Mouse (Mus musculus) lung, adult 2 months (tissue): ENCODE data around the gene Pigu.

Experiments used
- CTCF ChIP-seq: fragments of 200-500 bp; IDR thresholded peaks from 2 replicates; pipeline ENCODE4 v1.5.1; 2011; ENCODE audit warnings: mild to moderate bottlenecking, low read length, control low read depth; ENCODE audit not compliant: insufficient read depth
- POLR2A ChIP-seq: fragments of 200-500 bp; IDR thresholded peaks from 2 replicates; pipeline ENCODE4 v1.6.1; 2011; ENCODE audit warnings: low read depth, mild to moderate bottlenecking, control low read depth, low read length, borderline replicate concordance; ENCODE audit errors: extremely low read depth

DNA sequence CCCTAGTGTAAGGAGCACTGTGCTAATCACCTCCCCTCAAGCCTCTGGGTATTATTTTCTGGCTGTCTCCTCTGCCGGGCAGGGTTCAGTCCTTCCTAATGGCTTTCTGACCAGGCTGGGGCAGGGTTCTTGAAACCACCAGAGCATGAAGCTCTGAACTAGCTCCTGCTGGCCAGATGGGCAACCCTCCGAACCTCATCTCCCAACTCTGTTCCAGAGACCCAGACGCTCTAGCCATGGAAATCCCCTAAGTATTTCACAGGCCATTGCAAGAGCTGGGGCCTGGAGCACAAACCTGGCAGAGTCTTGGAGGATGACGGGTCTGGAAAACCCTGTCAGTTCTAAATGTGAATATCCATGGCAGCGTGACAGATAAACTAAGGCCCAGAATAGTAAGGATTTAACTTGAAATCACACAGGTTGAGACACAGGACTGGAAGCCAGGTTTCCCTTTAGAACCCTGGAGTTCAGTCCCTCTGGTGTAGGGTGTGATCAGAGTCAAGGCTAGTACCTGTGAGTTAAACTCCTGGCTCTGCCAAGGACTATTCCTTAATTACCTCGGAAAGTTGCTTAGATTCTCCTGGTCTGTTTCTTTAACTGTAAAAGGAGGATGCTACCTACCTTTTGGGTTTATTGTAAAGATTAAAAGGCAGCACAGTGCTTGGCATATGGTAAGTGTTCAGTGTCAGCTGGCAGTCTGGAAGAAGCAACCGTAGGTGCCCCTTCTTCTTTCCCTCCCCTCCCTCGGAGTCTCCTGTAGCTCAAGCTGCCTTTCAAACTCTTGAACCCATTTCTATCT, 23.2 kb upstream of the Pigu start, which contains the start of gene Trp53inp2:
- no peak for TF ChIP-seq CTCF
- TF ChIP-seq POLR2A = no peak
